Mouse (Mus musculus): ENCODE data around the gene Slc22a14. TPM values are rescaled to one million over a fixed set of nuclear protein-coding genes. Genes with fewer than 3 reads are reported as not detected.
"Not testable (repeated sequence)": the region's sequence is repeated elsewhere in the genome, so short reads cannot be mapped to it uniquely, and the experiment has no call there.

The Slc22a14 gene
- polyA plus RNA-seq, 1 experiment from 2014 or later: not detected

DNA sequence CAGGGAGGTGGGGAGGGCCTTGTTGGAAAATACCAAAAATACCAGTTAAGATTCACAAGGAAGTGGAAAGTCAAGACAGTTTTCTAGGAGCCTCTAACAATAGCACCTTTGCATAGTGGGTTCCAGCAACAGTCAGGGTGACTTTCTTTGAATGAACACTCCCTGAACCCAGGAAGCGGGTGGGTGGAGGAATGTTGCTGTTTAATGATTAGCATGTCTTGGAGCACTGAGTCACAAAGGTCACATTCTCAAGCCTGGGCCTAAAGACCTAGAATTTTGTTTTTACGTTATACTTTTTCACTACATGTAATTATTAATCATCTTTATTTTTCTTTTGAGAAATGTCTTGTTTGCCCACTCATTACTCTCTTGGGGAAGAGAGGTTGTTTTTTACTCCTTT is 150.0 kb downstream of the Slc22a14 start:
- H3K27ac ChIP-seq; H3K4me2 ChIP-seq (replicated peaks); H3K27me3 ChIP-seq; H3K36me3 ChIP-seq; ATAC-seq (ENCODE audit: insufficient number of reproducible peaks, insufficient read depth, low FRiP score, low TSS enrichment); H3K4me1 ChIP-seq; H3K9me3 ChIP-seq; H3K9ac ChIP-seq; H3K4me3 ChIP-seq: not testable (repeated sequence)
- 91% methylated on average over 2 of the region's 2 CpGs for WGBS

DNA sequence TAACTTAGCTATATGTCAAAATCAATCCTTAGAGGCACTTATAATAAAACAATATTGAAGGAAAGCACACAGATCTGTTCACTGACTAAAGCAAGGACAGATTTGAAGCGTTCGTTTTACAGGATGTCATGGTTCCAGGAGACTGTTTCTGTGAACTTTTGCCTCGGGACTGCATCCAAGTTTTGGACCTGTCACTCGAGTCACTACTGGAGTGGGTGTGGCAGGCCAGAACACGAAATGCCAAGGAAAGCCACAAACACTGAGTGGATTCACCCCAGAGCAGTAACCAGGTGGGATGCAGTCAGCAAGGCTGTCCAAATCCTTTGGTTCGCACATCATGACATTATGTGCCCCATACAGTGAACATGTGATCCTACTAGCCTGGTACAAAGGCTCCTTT is 150.8 kb downstream of the Slc22a14 start:
- WGBS: 85% methylated on average over 6 of the region's 6 CpGs
- H3K27me3 ChIP-seq: no peaks in the 10 kb centered on the region
- no peak overlapping the region for H3K27ac ChIP-seq

DNA sequence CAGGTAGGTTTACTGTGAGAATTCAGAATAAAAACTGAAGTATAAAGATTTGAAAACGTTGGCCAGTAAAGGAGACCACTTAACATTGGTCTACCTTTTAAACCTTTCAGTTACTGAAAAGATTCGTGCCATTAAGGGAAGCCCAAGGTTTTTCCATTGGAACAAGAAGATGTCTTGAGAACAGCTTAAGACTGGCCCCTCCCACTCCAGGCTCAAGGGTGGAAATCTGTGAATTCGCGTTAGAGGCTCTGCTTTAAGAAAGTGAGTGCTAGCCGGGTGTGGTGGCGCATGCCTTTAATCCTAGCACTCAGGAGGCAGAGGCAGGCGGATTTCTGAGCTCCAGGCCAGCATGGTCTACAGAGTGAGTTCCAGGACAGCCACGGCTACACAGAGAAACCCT is 152.4 kb downstream of the Slc22a14 start:
- H3K9me3 ChIP-seq: no peaks in the 10 kb centered on the region

More for the DNA sequence above, 150.8 kb downstream of the Slc22a14 start:
- no peak overlapping the region for H3K4me2 ChIP-seq (replicated peaks)
- H3K4me3 ChIP-seq: no peak overlapping the region
- H3K4me1 ChIP-seq: no peaks in the 10 kb centered on the region
- no peak for ATAC-seq (ENCODE audit: insufficient number of reproducible peaks, insufficient read depth, low FRiP score, low TSS enrichment)
- no peaks in the 10 kb centered on the region; the same call in 1 of the 2 replicates for H3K36me3 ChIP-seq
- H3K9ac ChIP-seq: no peak overlapping the region
- no peaks in the 10 kb centered on the region for H3K9me3 ChIP-seq

DNA sequence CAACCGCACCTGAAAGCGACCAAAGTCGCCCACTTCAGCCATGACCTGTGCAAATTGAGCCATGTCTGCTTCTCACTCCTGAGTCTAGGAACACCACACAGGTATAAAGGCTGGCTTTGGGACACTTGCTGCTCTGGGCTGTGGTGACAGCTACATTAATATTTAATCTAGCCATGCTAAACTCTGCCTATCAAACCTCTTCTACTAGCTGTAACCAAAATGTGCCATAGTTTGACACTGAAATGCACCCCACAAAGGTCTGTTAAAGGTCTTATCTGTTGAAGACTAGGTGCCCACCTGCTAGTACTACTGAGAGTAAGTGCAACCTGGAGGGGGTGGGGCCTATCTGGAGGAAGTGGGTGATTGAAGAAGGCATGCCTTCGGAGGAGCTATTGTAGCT is 156.4 kb downstream of the Slc22a14 start, which contains the start of gene Slc22a13:
Gene Slc22a13, minus strand, starts transcription at position 101 of the 400 bp plus-strand sequence.
- WGBS: 96% methylated on average over 4 of the region's 4 CpGs
- H3K9ac ChIP-seq: no peak within 1 kb of the TSS
- H3K27me3 ChIP-seq: no peaks in the 10 kb centered on the region
- no peak for ATAC-seq (ENCODE audit: insufficient number of reproducible peaks, insufficient read depth, low FRiP score, low TSS enrichment)
- no peak within 1 kb of the TSS for H3K4me3 ChIP-seq
- peaks cover 9% of the 10 kb centered on the region; the same call in 1 of the 2 replicates for H3K9me3 ChIP-seq
- H3K27ac ChIP-seq: no peak within 1 kb of the TSS
- H3K4me1 ChIP-seq: no peaks in the 10 kb centered on the region
- H3K4me2 ChIP-seq (replicated peaks): no peak within 1 kb of the TSS
- no peaks in the 10 kb centered on the region for H3K36me3 ChIP-seq

More for the DNA sequence above, 152.4 kb downstream of the Slc22a14 start:
- Histone ChIP-seq H3K4me1 (no peaks in the 10 kb centered on the region), H3K27me3 (no peaks in the 10 kb centered on the region), H3K27ac (no peak overlapping the region), H3K9ac (no peak overlapping the region), H3K4me2 (replicated peaks) (no peak overlapping the region), H3K4me3 (no peak overlapping the region), H3K36me3 (no peaks in the 10 kb centered on the region; the same call in 1 of the 2 replicates)
- no peak for ATAC-seq (ENCODE audit: insufficient number of reproducible peaks, insufficient read depth, low FRiP score, low TSS enrichment)
- 75% methylated on average over 8 of the region's 8 CpGs for WGBS

- no peaks in the 10 kb centered on the region for H3K36me3 ChIP-seq
- H3K9me3 ChIP-seq: peaks cover 18% of the 10 kb centered on the region; the same call in 1 of the 2 replicates
- 72% methylated on average over 4 of the region's 4 CpGs for WGBS
- H3K27me3 ChIP-seq: no peaks in the 10 kb centered on the region
- no peak overlapping the region for H3K9ac ChIP-seq
- H3K4me3 ChIP-seq: no peak overlapping the region
- no peaks in the 10 kb centered on the region for H3K4me1 ChIP-seq
- no peak for ATAC-seq (ENCODE audit: insufficient number of reproducible peaks, insufficient read depth, low FRiP score, low TSS enrichment)
- no peak overlapping the region for H3K4me2 ChIP-seq (replicated peaks)
- no peak overlapping the region for H3K27ac ChIP-seq
Measured at GRCm38 (mm10) chr9:119207113-119207512, 158.2 kb downstream of the Slc22a14 start.

DNA sequence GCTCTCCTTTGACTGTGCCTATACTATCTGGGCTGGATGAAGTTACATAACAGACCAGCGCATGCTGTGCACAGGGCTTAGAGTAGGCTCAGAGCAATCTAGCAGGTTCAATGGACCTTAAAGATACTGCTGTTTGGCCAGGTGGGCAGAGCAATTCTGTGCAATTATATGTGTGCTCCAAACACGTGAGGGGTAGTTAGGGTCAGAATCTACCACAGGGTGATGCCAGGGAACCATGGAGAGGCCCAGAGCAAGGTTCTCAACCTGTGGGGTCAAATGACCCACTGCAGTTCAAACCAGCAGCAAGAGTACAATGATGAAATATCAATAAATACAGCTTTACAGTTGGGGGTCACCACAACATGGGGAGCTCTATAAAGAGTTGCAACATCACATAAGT is 158.7 kb downstream of the Slc22a14 start:
- Histone ChIP-seq H3K4me3 (no peak overlapping the region), H3K9ac (no peak overlapping the region), H3K27ac (no peak overlapping the region), H3K36me3 (no peaks in the 10 kb centered on the region), H3K27me3 (no peaks in the 10 kb centered on the region), H3K4me2 (replicated peaks) (no peak overlapping the region), H3K4me1 (no peaks in the 10 kb centered on the region), H3K9me3 (peaks cover 18% of the 10 kb centered on the region; the same call in 1 of the 2 replicates)
- no peak for ATAC-seq (ENCODE audit: insufficient number of reproducible peaks, insufficient read depth, low FRiP score, low TSS enrichment)
- 81% methylated on average over 2 of the region's 2 CpGs for WGBS

DNA sequence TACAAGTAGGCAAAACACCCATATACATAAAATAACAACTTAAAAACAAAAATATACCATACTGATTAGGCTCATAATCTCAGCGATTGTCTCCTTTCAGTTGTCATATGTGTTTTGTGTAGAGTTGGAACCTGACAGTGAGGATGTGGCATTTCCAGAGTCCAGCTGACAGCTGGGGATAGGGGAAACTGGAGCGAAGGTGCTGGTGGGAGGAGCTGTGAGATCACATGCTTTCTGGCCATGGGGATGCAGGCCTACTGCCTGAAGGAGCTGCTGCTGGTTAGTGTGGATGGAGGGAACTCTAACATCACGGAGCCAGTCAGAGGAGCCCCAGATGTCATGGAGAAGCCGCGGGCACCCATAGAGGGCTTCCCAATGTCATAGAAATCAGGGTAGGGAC is 159.6 kb downstream of the Slc22a14 start:
- H3K27ac ChIP-seq: no peak overlapping the region
- H3K4me2 ChIP-seq (replicated peaks): no peak overlapping the region
- WGBS: 86% methylated on average over 5 of the region's 5 CpGs
- no peaks in the 10 kb centered on the region for H3K36me3 ChIP-seq
- ATAC-seq (ENCODE audit: insufficient number of reproducible peaks, insufficient read depth, low FRiP score, low TSS enrichment): no peak
- no peak overlapping the region for H3K9ac ChIP-seq
- peaks cover 18% of the 10 kb centered on the region; the same call in 1 of the 2 replicates for H3K9me3 ChIP-seq
- H3K4me1 ChIP-seq: no peaks in the 10 kb centered on the region
- no peaks in the 10 kb centered on the region for H3K27me3 ChIP-seq
- H3K4me3 ChIP-seq: no peak overlapping the region

- 93% methylated on average over 9 of the region's 9 CpGs for WGBS
- no peak overlapping the region for H3K9ac ChIP-seq
- H3K27ac ChIP-seq: no peak overlapping the region
- ATAC-seq (ENCODE audit: insufficient number of reproducible peaks, insufficient read depth, low FRiP score, low TSS enrichment): no peak
- H3K27me3 ChIP-seq: no peaks in the 10 kb centered on the region
- no peak overlapping the region for H3K4me2 ChIP-seq (replicated peaks)
- H3K4me1 ChIP-seq: no peaks in the 10 kb centered on the region
- no peak overlapping the region for H3K4me3 ChIP-seq
- H3K9me3 ChIP-seq: peaks cover 18% of the 10 kb centered on the region; the same call in 1 of the 2 replicates
- no peaks in the 10 kb centered on the region for H3K36me3 ChIP-seq
Measured at GRCm38 (mm10) chr9:119203617-119204016, 161.7 kb downstream of the Slc22a14 start.

GRCm38 (mm10) chr9:119201653-119202052 is 163.7 kb downstream of the Slc22a14 start:
- Histone ChIP-seq H3K27me3 (no peaks in the 10 kb centered on the region), H3K4me2 (replicated peaks) (no peak overlapping the region), H3K9me3 (peaks cover 18% of the 10 kb centered on the region; the same call in 1 of the 2 replicates), H3K9ac (no peak overlapping the region), H3K27ac (no peak overlapping the region), H3K4me3 (no peak overlapping the region), H3K4me1 (no peaks in the 10 kb centered on the region), H3K36me3 (no peaks in the 10 kb centered on the region)
- no peak for ATAC-seq (ENCODE audit: insufficient number of reproducible peaks, insufficient read depth, low FRiP score, low TSS enrichment)
- 87% methylated on average over 5 of the region's 5 CpGs for WGBS

- no peak overlapping the region for H3K9ac ChIP-seq
- H3K36me3 ChIP-seq: no peaks in the 10 kb centered on the region
- H3K4me3 ChIP-seq: no peak overlapping the region
- no peak overlapping the region for H3K27ac ChIP-seq
- no peaks in the 10 kb centered on the region for H3K27me3 ChIP-seq
- ATAC-seq (ENCODE audit: insufficient number of reproducible peaks, insufficient read depth, low FRiP score, low TSS enrichment): no peak
- H3K4me1 ChIP-seq: no peaks in the 10 kb centered on the region
- 63% methylated on average over 10 of the region's 10 CpGs for WGBS
- H3K4me2 ChIP-seq (replicated peaks): no peak overlapping the region
- peaks cover 12% of the 10 kb centered on the region; the same call in 1 of the 2 replicates for H3K9me3 ChIP-seq
Measured at GRCm38 (mm10) chr9:119199151-119199861, 166.0 kb downstream of the Slc22a14 start.

DNA sequence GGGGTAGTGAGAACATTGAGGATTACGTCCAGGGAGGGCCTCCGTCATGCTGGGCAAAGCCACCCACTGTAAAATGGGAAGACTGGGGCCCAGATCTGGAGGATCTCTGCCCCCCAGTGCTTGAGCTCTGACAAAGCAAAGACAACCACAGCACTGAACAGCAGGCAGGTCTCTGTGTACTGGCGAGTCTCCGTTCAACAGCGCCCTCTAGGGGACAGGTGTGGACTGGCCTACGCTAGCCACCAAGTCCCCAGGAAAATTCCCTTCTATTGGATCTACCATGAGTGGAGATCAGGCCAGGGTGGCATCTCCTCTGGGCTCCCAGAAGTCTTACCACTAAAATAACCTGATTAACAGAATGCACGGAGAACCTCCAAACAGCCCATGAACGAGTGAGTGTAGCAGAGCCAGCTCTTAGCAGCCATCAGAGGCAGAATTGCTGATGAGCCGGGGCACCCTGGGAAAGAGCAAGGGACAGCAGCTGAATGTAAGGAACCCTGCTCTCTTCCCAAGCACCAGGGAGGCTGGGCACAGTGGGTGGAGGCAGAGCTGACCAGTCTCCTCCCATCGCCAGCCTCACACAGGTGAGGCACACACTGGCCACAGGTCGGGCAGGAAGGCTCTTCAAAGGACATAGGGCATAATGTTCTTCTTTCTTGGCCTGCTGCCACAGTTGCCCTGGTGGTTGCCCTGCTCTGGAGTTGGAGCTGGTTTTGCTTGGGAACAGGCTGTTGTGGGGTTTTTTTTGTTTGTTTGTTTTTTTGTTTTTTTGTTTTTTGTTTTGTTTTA is 173.0 kb downstream of the Slc22a14 start:
- ATAC-seq (ENCODE audit: insufficient number of reproducible peaks, insufficient read depth, low FRiP score, low TSS enrichment): no peak
- H3K36me3 ChIP-seq: no peaks in the 10 kb centered on the region
- 34% methylated on average over 11 of the region's 11 CpGs for WGBS
- no peaks in the 10 kb centered on the region for H3K27me3 ChIP-seq
- no peaks in the 10 kb centered on the region for H3K4me1 ChIP-seq
- H3K4me2 ChIP-seq (replicated peaks): no peak overlapping the region
- H3K9ac ChIP-seq: no peak overlapping the region
- no peak overlapping the region for H3K27ac ChIP-seq
- H3K4me3 ChIP-seq: no peak overlapping the region
- no peaks in the 10 kb centered on the region for H3K9me3 ChIP-seq

Measured in embryonic facial prominence, embryonic 12.5 days (tissue).